Mouse (Mus musculus): Measurements from ENCODE around the gene Fam129b. TPM values are rescaled to one million over a fixed set of nuclear protein-coding genes. Genes with fewer than 3 reads are reported as not detected.

Gene Fam129b
- polyA plus RNA-seq, 1 experiment from 2014 or later, result 5.9 TPM

DNA sequence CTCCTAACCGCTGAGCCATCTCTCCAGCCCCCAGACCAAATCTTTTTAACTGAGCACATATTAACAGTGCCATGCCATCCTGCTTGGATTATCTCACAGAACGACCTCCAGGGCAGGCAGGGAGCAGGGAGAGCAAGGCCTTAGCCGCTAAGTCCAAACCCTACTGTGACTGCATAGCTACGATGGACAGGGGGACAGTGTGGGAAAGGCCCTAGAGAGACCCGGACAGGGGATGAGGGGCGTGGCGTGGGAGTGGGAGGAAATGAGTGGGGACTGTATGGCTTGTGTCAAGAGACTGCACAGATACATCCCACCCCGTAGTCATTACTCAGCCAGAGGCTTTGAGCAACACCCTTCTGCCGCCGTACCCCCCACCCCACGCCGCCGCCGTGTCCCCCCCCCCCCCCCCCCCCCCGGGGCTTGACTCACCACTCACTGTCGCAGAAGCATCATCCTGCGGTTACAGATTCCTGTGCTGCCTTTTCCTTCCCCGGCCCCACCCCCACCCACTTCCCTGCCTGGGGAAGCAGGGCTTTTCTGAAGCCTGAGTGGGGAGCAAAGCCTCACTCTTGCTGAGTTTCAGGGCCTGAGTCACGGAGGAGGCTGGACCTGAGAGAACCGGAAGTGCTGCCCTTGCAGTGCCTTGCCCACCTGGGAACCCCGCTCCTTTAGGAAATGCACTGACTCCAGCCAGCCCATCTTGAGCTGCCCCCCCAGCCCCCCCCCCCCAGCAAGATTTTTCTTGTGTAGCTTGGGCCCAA, 6.5 kb downstream of the Fam129b start:
- 28% methylated on average over 13 of the region's 21 CpGs for WGBS (ENCODE audit: insufficient replicate concordance)
- Histone ChIP-seq H3K4me2 (ENCODE audit: low read depth, low read length) (peak overlapping the region; percentile 60), H3K9me3 (ENCODE audit: low read length) (no peaks in the 10 kb centered on the region), H3K27me3 (ENCODE audit: insufficient read depth, low read length) (no peaks in the 10 kb centered on the region), H3K4me1 (ENCODE audit: insufficient read depth) (peaks cover 42% of the 10 kb centered on the region), H3K4me3 (ENCODE audit: low read depth, low read length) (no peak overlapping the region), H3K27ac (ENCODE audit: low read depth) (peak overlapping the region; percentile 72), H3K9ac (replicated peaks) (no peak overlapping the region), H3K36me3 (replicated peaks; ENCODE audit: insufficient read depth, low read length) (no peaks in the 10 kb centered on the region)
- ATAC-seq (peak; percentile 50), DNase-seq (peak; percentile 67)
- no peak for TF ChIP-seq EP300 (IDR thresholded peaks at IDR 0.05; ENCODE audit: low read depth)
- TF ChIP-seq CTCF (IDR thresholded peaks at IDR 0.05; ENCODE audit: low read depth), result no peak

DNA sequence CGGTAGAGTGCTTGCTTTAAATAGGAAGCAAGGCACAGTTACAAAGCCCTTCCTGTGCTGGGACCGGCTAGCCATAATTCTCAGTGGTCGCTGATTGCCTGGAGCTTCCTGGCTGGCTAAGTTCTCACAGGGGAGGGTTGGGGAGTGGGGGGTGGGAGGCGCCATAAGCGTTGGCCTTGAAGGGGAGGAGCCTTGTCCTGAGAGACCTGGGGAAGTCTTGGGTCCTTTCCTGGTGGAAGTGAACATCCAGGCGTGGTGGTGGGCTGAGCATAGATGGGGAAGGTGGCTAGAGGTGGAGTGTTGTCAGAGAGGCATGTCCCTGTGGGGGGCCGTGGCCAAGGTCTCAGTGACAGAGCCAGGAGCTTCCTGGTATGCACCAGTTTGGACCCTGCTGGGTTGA, 8.8 kb downstream of the Fam129b start:
- Histone ChIP-seq H3K36me3 (replicated peaks; ENCODE audit: insufficient read depth, low read length) (no peaks in the 10 kb centered on the region), H3K9me3 (ENCODE audit: low read length) (no peaks in the 10 kb centered on the region), H3K4me3 (ENCODE audit: low read depth, low read length) (no peak overlapping the region), H3K27me3 (ENCODE audit: insufficient read depth, low read length) (no peaks in the 10 kb centered on the region), H3K27ac (ENCODE audit: low read depth) (no peak overlapping the region), H3K4me2 (ENCODE audit: low read depth, low read length) (no peak overlapping the region), H3K9ac (replicated peaks) (no peak overlapping the region), H3K4me1 (ENCODE audit: insufficient read depth) (peaks cover 46% of the 10 kb centered on the region)
- TF ChIP-seq EP300 (IDR thresholded peaks at IDR 0.05; ENCODE audit: low read depth) (no peak), CTCF (IDR thresholded peaks at IDR 0.05; ENCODE audit: low read depth) (no peak)
- no peak for DNase-seq
- 22% methylated on average over 7 of the region's 7 CpGs for WGBS (ENCODE audit: insufficient replicate concordance)
- ATAC-seq, result no peak

DNA sequence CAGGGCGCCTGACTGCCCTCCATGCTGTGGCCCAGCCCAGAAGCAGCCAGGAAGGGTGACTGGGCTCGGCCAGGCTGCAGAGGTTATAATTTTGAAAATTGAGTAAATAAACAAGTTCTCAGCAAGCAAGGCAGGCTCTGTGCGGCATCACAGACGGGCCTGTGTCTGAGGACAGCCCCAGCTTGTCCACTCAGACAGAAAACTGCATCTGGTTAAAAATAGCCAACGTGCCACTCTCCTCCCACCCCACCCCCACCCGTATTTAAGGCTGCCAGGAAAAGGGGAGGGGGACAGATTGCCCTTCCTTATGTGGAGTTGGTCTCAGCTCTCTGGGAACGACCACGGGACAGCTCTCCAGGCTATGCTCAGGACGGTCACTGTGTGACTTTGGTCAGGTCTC, 12.1 kb downstream of the Fam129b start:
- WGBS (ENCODE audit: insufficient replicate concordance), result 43% methylated on average over 9 of the region's 9 CpGs

DNA sequence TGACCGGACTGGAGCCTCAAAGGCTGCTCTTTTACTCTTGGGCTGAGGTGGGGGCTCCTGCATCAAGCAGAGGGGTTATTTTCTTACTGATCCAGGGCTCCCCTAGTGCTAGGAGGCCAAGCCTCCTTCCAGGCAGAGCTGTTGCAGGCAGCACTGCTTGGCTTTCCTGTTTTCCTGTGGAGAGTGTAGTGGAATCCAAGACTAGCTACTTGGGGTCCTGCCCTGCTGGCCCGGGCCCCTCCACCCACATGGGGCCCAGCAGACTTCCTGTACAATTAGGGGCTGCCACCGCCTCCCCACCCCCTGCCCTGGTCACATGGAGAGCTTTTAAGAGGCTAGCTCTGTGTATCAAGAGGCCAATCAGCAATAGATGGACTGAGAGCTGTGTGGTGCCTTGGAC, 12.6 kb downstream of the Fam129b start:
- ATAC-seq (no peak), DNase-seq (no peak)
- WGBS (ENCODE audit: insufficient replicate concordance), result 42% methylated on average over 3 of the region's 3 CpGs
- Histone ChIP-seq H3K9ac (replicated peaks) (no peak overlapping the region), H3K9me3 (ENCODE audit: low read length) (no peaks in the 10 kb centered on the region), H3K36me3 (replicated peaks; ENCODE audit: insufficient read depth, low read length) (no peaks in the 10 kb centered on the region), H3K4me1 (ENCODE audit: insufficient read depth) (peaks cover 28% of the 10 kb centered on the region), H3K4me2 (ENCODE audit: low read depth, low read length) (no peak overlapping the region), H3K27me3 (ENCODE audit: insufficient read depth, low read length) (no peaks in the 10 kb centered on the region), H3K4me3 (ENCODE audit: low read depth, low read length) (no peak overlapping the region), H3K27ac (ENCODE audit: low read depth) (no peak overlapping the region)
- TF ChIP-seq EP300 (IDR thresholded peaks at IDR 0.05; ENCODE audit: low read depth) (no peak), CTCF (IDR thresholded peaks at IDR 0.05; ENCODE audit: low read depth) (no peak)

More for the DNA sequence above, 12.1 kb downstream of the Fam129b start:
- no peak overlapping the region for H3K9ac ChIP-seq (replicated peaks)
- ATAC-seq (no peak), DNase-seq (no peak)
- TF ChIP-seq CTCF (IDR thresholded peaks at IDR 0.05; ENCODE audit: low read depth) (no peak), EP300 (IDR thresholded peaks at IDR 0.05; ENCODE audit: low read depth) (no peak)
- peaks cover 28% of the 10 kb centered on the region for H3K4me1 ChIP-seq (ENCODE audit: insufficient read depth)
- no peaks in the 10 kb centered on the region for H3K9me3 ChIP-seq (ENCODE audit: low read length)
- H3K4me2 ChIP-seq (ENCODE audit: low read depth, low read length), result no peak overlapping the region
- H3K27ac ChIP-seq (ENCODE audit: low read depth), result no peak overlapping the region
- no peak overlapping the region for H3K4me3 ChIP-seq (ENCODE audit: low read depth, low read length)
- no peaks in the 10 kb centered on the region for H3K36me3 ChIP-seq (replicated peaks; ENCODE audit: insufficient read depth, low read length)
- H3K27me3 ChIP-seq (ENCODE audit: insufficient read depth, low read length), result no peaks in the 10 kb centered on the region

DNA sequence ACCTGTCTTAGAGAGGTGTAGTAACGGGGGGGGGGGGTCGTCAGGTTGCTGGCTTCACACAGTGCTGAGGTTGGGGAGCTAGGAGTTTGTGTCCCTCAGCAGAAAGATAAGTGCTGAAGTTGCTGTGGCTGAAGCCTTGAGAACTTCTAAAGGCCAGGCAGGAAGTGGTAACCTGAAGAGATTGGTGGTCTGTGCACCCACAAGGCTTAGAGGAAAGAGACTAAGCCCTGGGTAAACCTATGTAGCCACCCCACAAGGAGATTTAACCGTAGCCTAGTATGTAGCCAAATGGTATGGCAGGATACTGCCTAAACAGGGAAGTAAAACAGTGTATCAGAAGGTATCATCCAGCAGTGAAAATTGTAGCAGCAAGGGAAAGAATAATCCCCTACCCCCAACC, 14.4 kb downstream of the Fam129b start:
- H3K4me1 ChIP-seq (ENCODE audit: insufficient read depth), result peaks cover 24% of the 10 kb centered on the region
- H3K9me3 ChIP-seq (ENCODE audit: low read length), result no peaks in the 10 kb centered on the region
- ATAC-seq (no peak), DNase-seq (no peak)
- TF ChIP-seq EP300 (IDR thresholded peaks at IDR 0.05; ENCODE audit: low read depth) (no peak), CTCF (IDR thresholded peaks at IDR 0.05; ENCODE audit: low read depth) (no peak)
- 46% methylated on average over 3 of the region's 3 CpGs for WGBS (ENCODE audit: insufficient replicate concordance)
- H3K9ac ChIP-seq (replicated peaks), result no peak overlapping the region
- no peaks in the 10 kb centered on the region for H3K36me3 ChIP-seq (replicated peaks; ENCODE audit: insufficient read depth, low read length)
- no peaks in the 10 kb centered on the region for H3K27me3 ChIP-seq (ENCODE audit: insufficient read depth, low read length)
- H3K4me3 ChIP-seq (ENCODE audit: low read depth, low read length), result no peak overlapping the region
- no peak overlapping the region for H3K4me2 ChIP-seq (ENCODE audit: low read depth, low read length)
- no peak overlapping the region for H3K27ac ChIP-seq (ENCODE audit: low read depth)

DNA sequence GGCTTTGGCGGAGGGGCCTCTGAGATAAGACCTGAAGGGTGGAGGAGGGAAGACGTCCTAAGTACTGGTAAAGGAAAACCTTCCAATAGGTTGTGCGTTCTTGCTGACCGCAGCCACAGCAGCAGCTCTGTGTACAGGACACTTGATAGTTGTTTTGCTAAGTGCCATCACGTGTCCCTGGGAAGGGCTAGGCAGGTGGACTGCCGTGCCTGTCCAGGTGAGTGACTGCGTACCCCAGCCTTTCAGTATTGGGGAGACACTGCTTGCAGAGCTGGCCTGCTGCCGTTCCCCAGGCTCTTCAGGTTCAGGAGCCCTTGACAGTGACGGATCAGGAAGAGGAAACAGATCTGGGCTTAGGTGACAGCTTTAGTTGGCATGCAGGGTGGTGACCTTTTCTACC, 15.4 kb downstream of the Fam129b start:
- WGBS (ENCODE audit: insufficient replicate concordance), result 48% methylated on average over 9 of the region's 9 CpGs

More for the DNA sequence above, 15.4 kb downstream of the Fam129b start:
- H3K9ac ChIP-seq (replicated peaks), result no peak overlapping the region
- no peak for TF ChIP-seq CTCF (IDR thresholded peaks at IDR 0.05; ENCODE audit: low read depth)
- no peak for TF ChIP-seq EP300 (IDR thresholded peaks at IDR 0.05; ENCODE audit: low read depth)
- H3K27ac ChIP-seq (ENCODE audit: low read depth), result no peak overlapping the region
- H3K36me3 ChIP-seq (replicated peaks; ENCODE audit: insufficient read depth, low read length), result no peaks in the 10 kb centered on the region
- DNase-seq, result no peak
- H3K4me2 ChIP-seq (ENCODE audit: low read depth, low read length), result no peak overlapping the region
- peaks cover 33% of the 10 kb centered on the region for H3K4me1 ChIP-seq (ENCODE audit: insufficient read depth)
- no peak overlapping the region for H3K4me3 ChIP-seq (ENCODE audit: low read depth, low read length)
- H3K27me3 ChIP-seq (ENCODE audit: insufficient read depth, low read length), result no peaks in the 10 kb centered on the region
- H3K9me3 ChIP-seq (ENCODE audit: low read length), result no peaks in the 10 kb centered on the region
- no peak for ATAC-seq

All from liver, postnatal 0 days (tissue).